Mouse (Mus musculus) layer of hippocampus, adult 9-10 months (tissue): ENCODE data around the gene Ap1m1.

Experiments used
- DNase-seq: peaks from one replicate; pipeline ENCODE4 v3.0.0; 2022; ENCODE audit warnings: low spot score

The Ap1m1 gene

GRCm38 (mm10) chr8:72239499-72240402 is at the start of gene Ap1m1:
Gene Ap1m1 (plus strand): TSS chr8:72240018.
- DNase-seq = peak; percentile 95

- DNase-seq = no peak
These were observed 49.6 kb upstream of the Ap1m1 start for GRCm38 (mm10) chr8:72190215-72190539.

GRCm38 (mm10) chr8:72192065-72192464 is 47.8 kb upstream of the Ap1m1 start:
- no peak for DNase-seq

- DNase-seq = no peak
These were observed 41.8 kb upstream of the Ap1m1 start for GRCm38 (mm10) chr8:72197997-72198396.

GRCm38 (mm10) chr8:72208582-72208981 is 31.2 kb upstream of the Ap1m1 start:
- DNase-seq = no peak

GRCm38 (mm10) chr8:72210222-72210621 is 29.6 kb upstream of the Ap1m1 start:
- no peak for DNase-seq

GRCm38 (mm10) chr8:72210710-72211109 is 29.1 kb upstream of the Ap1m1 start:
- no peak for DNase-seq

- DNase-seq = no peak
These were observed 28.0 kb upstream of the Ap1m1 start for GRCm38 (mm10) chr8:72211846-72212245.

- DNase-seq = no peak
These were observed 27.1 kb upstream of the Ap1m1 start, which contains the start of gene Cib3 for GRCm38 (mm10) chr8:72212751-72213150. Gene Cib3 (minus strand): TSS chr8:72212837.

- no peak for DNase-seq
These were observed 26.3 kb upstream of the Ap1m1 start, which contains the start of gene Gm11034 for GRCm38 (mm10) chr8:72213536-72213935. Gene Gm11034 (minus strand): TSS chr8:72213636.

- no peak for DNase-seq
These were observed 24.8 kb upstream of the Ap1m1 start for GRCm38 (mm10) chr8:72215060-72215459.

- no peak for DNase-seq
These were observed 23.9 kb upstream of the Ap1m1 start for GRCm38 (mm10) chr8:72215871-72216270.

GRCm38 (mm10) chr8:72218781-72219540 is 20.9 kb upstream of the Ap1m1 start:
- DNase-seq = no peak

- DNase-seq = peak; percentile 89
These were observed 20.1 kb upstream of the Ap1m1 start, which contains the start of gene Fam32a for GRCm38 (mm10) chr8:72219541-72220363. Gene Fam32a (plus strand): TSS chr8:72219730.

GRCm38 (mm10) chr8:72220758-72221157 is 19.1 kb upstream of the Ap1m1 start:
- DNase-seq = no peak

GRCm38 (mm10) chr8:72222656-72223055 is 17.2 kb upstream of the Ap1m1 start:
- no peak for DNase-seq

GRCm38 (mm10) chr8:72240403-72240763 is 565 bp downstream of the Ap1m1 start:
- DNase-seq = no peak

- DNase-seq = no peak
These were observed 1.1 kb downstream of the Ap1m1 start for GRCm38 (mm10) chr8:72240951-72241350.

- DNase-seq = no peak
These were observed 2.4 kb downstream of the Ap1m1 start for GRCm38 (mm10) chr8:72242226-72242625.

GRCm38 (mm10) chr8:72244610-72245009 is 4.8 kb downstream of the Ap1m1 start:
- no peak for DNase-seq

GRCm38 (mm10) chr8:72257171-72257901 is 17.5 kb downstream of the Ap1m1 start:
- DNase-seq = no peak

GRCm38 (mm10) chr8:72257902-72258238 is 18.1 kb downstream of the Ap1m1 start:
- no peak for DNase-seq
